Mouse (Mus musculus) ES-Bruce4 (cell line): ENCODE data around the gene Rinl. TPM values are rescaled to one million over a fixed set of nuclear protein-coding genes. Genes with fewer than 3 reads are reported as not detected.

Source experiments
- H3K27ac ChIP-seq: 2 replicates; pipeline ENCODE4 v1.5.1; 2012; ENCODE audit warnings: low read length, inconsistent platforms; ENCODE audit not compliant: insufficient read depth
- H3K27me3 ChIP-seq: 2 replicates; pipeline ENCODE4 v1.6.1; 2012; ENCODE audit warnings: mild to moderate bottlenecking, low read length, inconsistent platforms; ENCODE audit not compliant: control insufficient read depth, poor library complexity, insufficient read depth, severe bottlenecking
- H3K36me3 ChIP-seq: 2 replicates; pipeline ENCODE4 v1.6.1; 2012; ENCODE audit warnings: inconsistent platforms, mild to moderate bottlenecking, low read length, moderate library complexity; ENCODE audit not compliant: control insufficient read depth, poor library complexity, insufficient read depth, severe bottlenecking
- H3K4me1 ChIP-seq: one replicate; pipeline ENCODE4 v1.8.1; 2011; ENCODE audit warnings: low read length; ENCODE audit not compliant: control insufficient read depth, insufficient read depth
- H3K4me3 ChIP-seq: 2 replicates; pipeline ENCODE4 v1.5.1; 2011; ENCODE audit warnings: low read depth, mild to moderate bottlenecking, low read length
- H3K9ac ChIP-seq: 2 replicates; pipeline ENCODE4 v1.6.1; 2012; ENCODE audit warnings: low read depth, mild to moderate bottlenecking, inconsistent platforms; ENCODE audit not compliant: poor library complexity, severe bottlenecking
- H3K9me3 ChIP-seq: replicated peaks from 2 replicates; pipeline ENCODE4 v1.6.1; 2012; ENCODE audit warnings: mild to moderate bottlenecking, low read length, inconsistent platforms; ENCODE audit not compliant: control insufficient read depth, poor library complexity, insufficient read depth, severe bottlenecking
- CTCF ChIP-seq: IDR thresholded peaks from one replicate; pipeline ENCODE4 v1.8.1; 2011; ENCODE audit warnings: low read depth, low read length
- EP300 ChIP-seq: IDR thresholded peaks from 2 replicates; pipeline ENCODE4 v1.6.1; 2011; ENCODE audit warnings: low read depth, low read length; ENCODE audit not compliant: insufficient read depth
- POLR2A ChIP-seq: IDR thresholded peaks from one replicate; pipeline ENCODE4 v1.8.1; 2011; ENCODE audit warnings: low read length; ENCODE audit not compliant: insufficient read depth
- polyA plus RNA-seq: library from polyadenylated mRNA; stranded (reverse); fragments of >200 nt; gene quantifications from 2 replicates; pipeline ENCODE4 v1.2.4, GENCODE M21; 2011; ENCODE audit warnings: low read depth; ENCODE audit not compliant: missing spikeins, insufficient read depth, insufficient read length

Gene Rinl
- polyA plus RNA-seq, 1 experiment, result 28.0 TPM

DNA sequence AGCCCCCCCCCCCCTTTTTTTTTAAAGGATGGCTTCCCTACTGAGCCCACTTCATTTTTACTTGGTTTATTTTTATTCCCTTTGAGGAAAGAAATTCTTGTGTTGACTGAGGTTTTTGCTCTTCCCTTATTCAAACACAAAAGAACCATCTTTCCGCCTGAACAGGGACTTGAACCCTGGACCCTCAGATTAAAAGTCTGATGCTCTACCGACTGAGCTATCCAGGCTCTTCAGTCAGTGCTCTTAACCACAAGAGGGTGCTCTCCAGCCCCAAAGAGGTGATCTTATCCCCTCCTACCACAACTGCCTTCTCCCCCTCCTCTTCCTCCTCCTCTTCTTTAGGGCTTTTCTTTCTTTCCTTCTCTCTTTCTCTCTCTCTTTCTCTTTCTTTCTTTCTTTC lies 5.1 kb downstream of the Rinl start:
- TF ChIP-seq CTCF (peak; percentile 41), POLR2A (no peak)
- Histone ChIP-seq H3K9ac (no peak overlapping the region), H3K36me3 (peaks cover 2% of the 10 kb centered on the region), H3K4me3 (no peak overlapping the region), H3K27me3 (no peaks in the 10 kb centered on the region), H3K27ac (no peak overlapping the region), H3K4me1 (peaks cover 7% of the 10 kb centered on the region), H3K9me3 (no peaks in the 10 kb centered on the region)

DNA sequence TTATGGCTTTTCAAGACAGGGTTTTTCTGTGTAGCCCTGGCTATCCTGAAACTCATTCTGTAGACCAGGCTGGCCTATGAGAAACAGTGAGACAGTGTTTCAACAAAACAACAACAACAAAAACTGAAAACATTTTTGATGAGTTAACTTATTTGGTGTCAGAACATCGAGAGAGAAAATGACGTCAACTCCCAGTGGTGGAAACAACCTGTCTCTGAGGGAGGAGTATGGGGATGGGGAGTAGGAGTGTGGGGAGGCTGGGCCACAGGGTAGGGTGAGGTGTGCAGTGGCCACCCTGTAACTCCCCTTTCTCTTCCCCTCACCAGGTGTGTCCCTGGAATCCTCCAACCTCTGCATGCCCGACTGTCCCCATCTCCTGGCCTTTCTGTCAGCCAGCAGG lies 5.7 kb downstream of the Rinl start:
- no peak overlapping the region for H3K9ac ChIP-seq
- peaks cover 7% of the 10 kb centered on the region for H3K4me1 ChIP-seq
- no peaks in the 10 kb centered on the region for H3K9me3 ChIP-seq
- no peak for TF ChIP-seq EP300
- no peak for TF ChIP-seq CTCF
- no peak for TF ChIP-seq POLR2A
- no peaks in the 10 kb centered on the region for H3K27me3 ChIP-seq
- H3K27ac ChIP-seq, result no peak overlapping the region
- no peak overlapping the region for H3K4me3 ChIP-seq
- peaks cover 4% of the 10 kb centered on the region for H3K36me3 ChIP-seq

DNA sequence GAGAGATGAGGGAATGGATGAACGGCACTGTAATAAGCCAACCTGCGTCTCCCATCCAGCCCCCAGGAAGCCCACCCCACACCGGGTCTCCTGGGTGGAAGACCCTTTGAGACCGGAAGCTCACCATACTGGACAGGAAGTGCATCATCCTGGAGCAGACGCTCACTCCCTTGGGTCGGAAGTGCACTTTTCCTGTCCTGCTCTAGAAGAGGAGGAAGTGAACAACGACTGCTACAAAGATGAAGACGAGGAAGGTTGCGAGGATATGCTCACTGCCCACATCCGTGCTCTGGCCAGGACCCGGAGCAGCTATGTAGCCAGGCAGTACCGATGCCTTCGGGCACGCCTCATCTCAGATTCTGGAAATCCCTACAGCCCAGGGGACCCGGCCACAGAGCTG lies 7.1 kb downstream of the Rinl start:
- no peaks in the 10 kb centered on the region for H3K27me3 ChIP-seq
- H3K4me1 ChIP-seq, result peaks cover 1% of the 10 kb centered on the region
- H3K27ac ChIP-seq, result peak overlapping the region; percentile 62
- TF ChIP-seq CTCF (no peak), POLR2A (peak; percentile 47)
- peak overlapping the region; percentile 74 for H3K9ac ChIP-seq
- H3K9me3 ChIP-seq, result no peaks in the 10 kb centered on the region
- H3K36me3 ChIP-seq, result peaks cover 5% of the 10 kb centered on the region
- H3K4me3 ChIP-seq, result peak overlapping the region; percentile 90

DNA sequence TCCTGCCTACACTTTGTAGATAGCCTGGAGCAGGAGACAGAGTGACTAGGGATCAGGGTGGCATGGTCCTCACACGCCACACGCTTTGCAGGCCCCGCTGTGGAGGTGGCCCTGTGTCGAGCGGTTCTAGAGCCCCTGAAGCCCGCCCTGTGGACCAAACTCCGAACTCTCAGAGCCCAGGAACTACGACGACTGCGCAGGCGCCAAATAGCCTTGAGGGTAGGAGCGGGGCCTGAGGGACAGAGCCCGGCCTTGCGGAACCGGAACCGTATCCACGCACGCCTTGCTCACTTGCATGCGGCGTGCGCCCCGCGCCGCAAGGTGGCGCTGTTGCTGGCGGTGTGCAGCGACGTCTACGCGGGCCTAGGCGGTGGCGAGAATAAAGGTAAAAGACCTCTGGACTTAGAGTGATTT lies 7.8 kb downstream of the Rinl start:
- peak overlapping the region; percentile 74 for H3K9ac ChIP-seq
- peak overlapping the region; percentile 62 for H3K27ac ChIP-seq
- H3K4me3 ChIP-seq, result peak overlapping the region; percentile 90
- peak; percentile 97 for TF ChIP-seq CTCF
- peak; percentile 37; the same call in 1 of the 2 replicates for TF ChIP-seq EP300
- TF ChIP-seq POLR2A, result no peak
- H3K36me3 ChIP-seq, result peaks cover 5% of the 10 kb centered on the region
- H3K27me3 ChIP-seq, result no peaks in the 10 kb centered on the region
- H3K9me3 ChIP-seq, result no peaks in the 10 kb centered on the region
- H3K4me1 ChIP-seq, result peaks cover 1% of the 10 kb centered on the region

DNA sequence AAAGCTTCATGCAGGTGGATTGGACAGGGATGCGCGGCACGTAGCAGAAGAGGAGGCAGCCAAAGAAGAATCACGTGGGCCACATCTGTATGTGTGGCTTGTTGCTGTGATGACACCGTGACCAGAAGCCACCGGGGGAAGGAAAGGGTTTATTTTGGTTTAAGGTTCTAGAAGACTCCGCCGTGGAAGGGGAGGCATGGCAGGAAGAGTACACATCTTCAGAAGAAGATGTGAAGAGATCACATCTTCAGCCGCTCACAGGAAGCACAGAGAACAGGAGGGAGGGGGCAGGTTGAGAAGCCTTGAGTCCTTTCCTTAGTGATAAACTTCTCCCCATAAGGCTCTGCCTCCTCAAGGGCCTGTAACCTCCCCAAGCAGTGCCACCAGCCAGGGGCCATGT lies 11.2 kb downstream of the Rinl start:
- no peak overlapping the region for H3K27ac ChIP-seq
- H3K36me3 ChIP-seq, result peaks cover 5% of the 10 kb centered on the region
- H3K9me3 ChIP-seq, result no peaks in the 10 kb centered on the region
- peaks cover 5% of the 10 kb centered on the region for H3K4me1 ChIP-seq
- TF ChIP-seq CTCF, result no peak
- TF ChIP-seq EP300, result no peak
- no peak for TF ChIP-seq POLR2A
- no peak overlapping the region for H3K4me3 ChIP-seq
- no peaks in the 10 kb centered on the region for H3K27me3 ChIP-seq
- no peak overlapping the region for H3K9ac ChIP-seq

DNA sequence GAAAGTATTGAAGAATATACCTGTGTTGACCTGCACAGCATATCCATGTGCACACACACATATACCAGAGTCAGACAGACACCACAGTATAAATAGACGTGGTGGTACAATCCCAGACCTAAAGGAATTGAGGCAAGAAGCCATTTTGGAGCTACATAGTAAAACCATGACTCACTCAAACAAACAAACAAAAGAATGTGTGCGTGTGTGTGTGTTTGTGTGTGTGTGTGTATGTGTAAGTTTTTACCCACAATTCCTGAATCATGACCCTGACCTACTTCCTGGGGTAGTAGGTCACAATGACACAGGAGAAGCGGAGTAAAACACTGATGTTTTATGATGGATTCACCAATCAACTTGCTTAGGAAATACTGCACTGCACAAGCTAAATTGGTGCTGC lies 12.7 kb downstream of the Rinl start:
- peak overlapping the region; percentile 100 for H3K27ac ChIP-seq
- peaks cover 5% of the 10 kb centered on the region for H3K36me3 ChIP-seq
- H3K27me3 ChIP-seq, result no peaks in the 10 kb centered on the region
- no peak overlapping the region for H3K4me3 ChIP-seq
- no peaks in the 10 kb centered on the region for H3K9me3 ChIP-seq
- TF ChIP-seq POLR2A, result no peak
- TF ChIP-seq CTCF, result no peak
- TF ChIP-seq EP300, result no peak
- H3K9ac ChIP-seq, result peak overlapping the region; percentile 46
- peaks cover 9% of the 10 kb centered on the region for H3K4me1 ChIP-seq
